ENCODE assay signal across 26 mouse cellular contexts in genomic region chr6:99394801-99395200, GRCm38 (mm10).
DNase-seq lines count a peak whose midpoint lies in the region; ATAC-seq and TF ChIP-seq lines count a peak whose summit lies in the region.
"Had no signal": no experiment of that assay in that cellular context is flagged by ENCODE, and none has a peak within 500 bp of the region (broad histone marks: within the 10 kb centered on the region; RNA-seq: fewer than 3 reads in every experiment).

No protein-coding gene starts in this region.

- no peak for ATAC-seq in neural tube, embryonic 13.5 days (ENCODE audit: low read depth)
- ATAC-seq in activated CD4-positive, CD25-positive, alpha-beta regulatory T cell, adult 4 months: peak; percentile 60
- ATAC-seq in midbrain, embryonic 14.5 days (ENCODE audit: low FRiP score, low TSS enrichment): no peak
- ATAC-seq in forebrain, postnatal 0 days: no peak
- ATAC-seq in forebrain, embryonic 16.5 days: no peak
- ATAC-seq: forebrain, embryonic 15.5 days; intestine, embryonic 16.5 days; midbrain, embryonic 16.5 days had no signal

- DNase-seq in neural tube, embryonic 10.5 days (ENCODE audit: extremely low spot score, low spot score): no peak
- peak; percentile 60 for DNase-seq in thymus, adult 2 months
- DNase-seq in thymus, postnatal 4 days: peak; percentile 55
- no peak for DNase-seq in midbrain, embryonic 14.5 days
- DNase-seq in forebrain, postnatal 0 days: no peak
- DNase-seq: cerebellum, adult 11 months; cerebellum, postnatal 10 days; heart, postnatal 4 days; kidney, postnatal 25 days; layer of hippocampus, adult 9-11 months; left cerebral cortex, postnatal 4 days; lung, embryonic 14.5 days; right cerebral cortex, postnatal 14 days had no signal

- H3K9ac ChIP-seq in neural tube, embryonic 13.5 days: 0 out of 2 replicates have a peak overlapping the region, but pooled peaks have one; percentile 8
- no peak overlapping the region for H3K9ac ChIP-seq in midbrain, embryonic 14.5 days (replicated peaks; ENCODE audit: low read length)
- H3K9ac ChIP-seq in forebrain, postnatal 0 days: no peak overlapping the region
- H3K9ac ChIP-seq in forebrain, embryonic 16.5 days (replicated peaks; ENCODE audit: low read depth, low read length): no peak overlapping the region
- H3K9ac ChIP-seq: forebrain, embryonic 15.5 days; heart, embryonic 15.5 days; hindbrain, embryonic 15.5 days; limb, embryonic 15.5 days; liver, embryonic 14.5 days; lung, embryonic 14.5 days had no signal

- no peaks in the 10 kb centered on the region for H3K9me3 ChIP-seq in neural tube, embryonic 13.5 days
- no peaks in the 10 kb centered on the region for H3K9me3 ChIP-seq in midbrain, embryonic 14.5 days (ENCODE audit: control insufficient read depth, low read length)
- H3K9me3 ChIP-seq in forebrain, postnatal 0 days (ENCODE audit: low read length): no peaks in the 10 kb centered on the region
- no peaks in the 10 kb centered on the region for H3K9me3 ChIP-seq in forebrain, embryonic 16.5 days (ENCODE audit: control insufficient read depth, low read length)
- H3K9me3 ChIP-seq: embryonic facial prominence, embryonic 10.5 days; forebrain, embryonic 15.5 days; heart, embryonic 15.5 days; hindbrain, embryonic 15.5 days; limb, embryonic 15.5 days had no signal

- no peak for TF ChIP-seq POLR2A in thymus, adult 2 months (IDR thresholded peaks at IDR 0.05; ENCODE audit: control insufficient read depth, extremely low read depth, insufficient read depth, low read length, poor library complexity)

- H3K4me3 ChIP-seq in neural tube, embryonic 13.5 days: no peak overlapping the region
- no peak overlapping the region for H3K4me3 ChIP-seq in thymus, adult 2 months (ENCODE audit: control insufficient read depth, insufficient read depth, low read length)
- no peak overlapping the region for H3K4me3 ChIP-seq in midbrain, embryonic 14.5 days (replicated peaks; ENCODE audit: low read depth, low read length)
- H3K4me3 ChIP-seq in forebrain, postnatal 0 days (ENCODE audit: low read depth, low read length): no peak overlapping the region
- H3K4me3 ChIP-seq in forebrain, embryonic 16.5 days (replicated peaks; ENCODE audit: low read length): no peak overlapping the region
- H3K4me3 ChIP-seq: embryonic facial prominence, embryonic 10.5 days; forebrain, embryonic 15.5 days; heart, embryonic 15.5 days; hindbrain, embryonic 15.5 days; limb, embryonic 15.5 days; myocyte had no signal

- H3K4me2 ChIP-seq in neural tube, embryonic 13.5 days: no peak overlapping the region
- no peak overlapping the region for H3K4me2 ChIP-seq in midbrain, embryonic 14.5 days (ENCODE audit: low read length)
- H3K4me2 ChIP-seq in forebrain, postnatal 0 days (ENCODE audit: low read depth): no peak overlapping the region
- no peak overlapping the region for H3K4me2 ChIP-seq in forebrain, embryonic 16.5 days (ENCODE audit: low read length)
- H3K4me2 ChIP-seq: forebrain, embryonic 15.5 days; heart, embryonic 15.5 days; hindbrain, embryonic 15.5 days; limb, embryonic 15.5 days; lung, embryonic 14.5 days had no signal

- H3K27me3 ChIP-seq in neural tube, embryonic 13.5 days: no peaks in the 10 kb centered on the region
- no peaks in the 10 kb centered on the region for H3K27me3 ChIP-seq in thymus, adult 2 months (ENCODE audit: control insufficient read depth, insufficient read depth, low read length)
- no peaks in the 10 kb centered on the region for H3K27me3 ChIP-seq in midbrain, embryonic 14.5 days (ENCODE audit: control insufficient read depth, insufficient read depth, low read length)
- no peaks in the 10 kb centered on the region for H3K27me3 ChIP-seq in forebrain, postnatal 0 days (ENCODE audit: insufficient read depth, low read length)
- H3K27me3 ChIP-seq in forebrain, embryonic 16.5 days (replicated peaks; ENCODE audit: control insufficient read depth, insufficient read depth, low read length): no peaks in the 10 kb centered on the region
- H3K27me3 ChIP-seq: forebrain, embryonic 15.5 days; heart, embryonic 15.5 days; hindbrain, embryonic 15.5 days; limb, embryonic 15.5 days had no signal

- H3K4me1 ChIP-seq in neural tube, embryonic 13.5 days (replicated peaks): peaks cover 17% of the 10 kb centered on the region
- H3K4me1 ChIP-seq in thymus, adult 2 months (replicated peaks; ENCODE audit: control insufficient read depth, insufficient read depth, low read length): peaks cover 54% of the 10 kb centered on the region
- H3K4me1 ChIP-seq in midbrain, embryonic 14.5 days (ENCODE audit: control insufficient read depth, insufficient read depth, low read length): 0 out of 2 replicates have a peak, but pooled peaks cover 4% of the 10 kb centered on the region
- 0 out of 2 replicates have a peak, but pooled peaks cover 3% of the 10 kb centered on the region for H3K4me1 ChIP-seq in forebrain, postnatal 0 days (ENCODE audit: insufficient read depth)
- no peaks in the 10 kb centered on the region for H3K4me1 ChIP-seq in forebrain, embryonic 16.5 days (replicated peaks; ENCODE audit: control insufficient read depth, insufficient read depth, low read length)

- no peak overlapping the region for H3K27ac ChIP-seq in neural tube, embryonic 13.5 days (replicated peaks)
- H3K27ac ChIP-seq in thymus, adult 2 months (ENCODE audit: control insufficient read depth, insufficient read depth, low read length): peak overlapping the region; percentile 87
- H3K27ac ChIP-seq in midbrain, embryonic 14.5 days (replicated peaks; ENCODE audit: low read depth, low read length): no peak overlapping the region
- H3K27ac ChIP-seq in forebrain, postnatal 0 days (ENCODE audit: low read depth, low read length): no peak overlapping the region
- no peak overlapping the region for H3K27ac ChIP-seq in forebrain, embryonic 16.5 days (ENCODE audit: low read length)
- H3K27ac ChIP-seq: embryonic facial prominence, embryonic 10.5 days; forebrain, embryonic 15.5 days; heart, embryonic 15.5 days; hindbrain, embryonic 15.5 days; limb, embryonic 15.5 days; liver, embryonic 14.5 days; macrophage had no signal

- no peak for TF ChIP-seq CTCF in thymus, adult 2 months (IDR thresholded peaks at IDR 0.05; ENCODE audit: borderline replicate concordance, control insufficient read depth, extremely low read depth, insufficient read depth, low read length, poor library complexity)
- TF ChIP-seq CTCF in forebrain, postnatal 0 days (IDR thresholded peaks at IDR 0.05; ENCODE audit: low read depth): no peak

- H3K36me3 ChIP-seq in neural tube, embryonic 13.5 days: no peaks in the 10 kb centered on the region
- H3K36me3 ChIP-seq in thymus, adult 2 months (ENCODE audit: control insufficient read depth, insufficient read depth, low read length): 0 out of 2 replicates have a peak, but pooled peaks cover 4% of the 10 kb centered on the region
- no peaks in the 10 kb centered on the region for H3K36me3 ChIP-seq in midbrain, embryonic 14.5 days (ENCODE audit: control insufficient read depth, insufficient read depth, low read length)
- H3K36me3 ChIP-seq in forebrain, postnatal 0 days (ENCODE audit: insufficient read depth): no peaks in the 10 kb centered on the region
- no peaks in the 10 kb centered on the region for H3K36me3 ChIP-seq in forebrain, embryonic 16.5 days (ENCODE audit: control insufficient read depth, insufficient read depth)
- H3K36me3 ChIP-seq: forebrain, embryonic 15.5 days; heart, embryonic 15.5 days; hindbrain, embryonic 15.5 days; limb, embryonic 15.5 days had no signal

- 66% methylated on average over 5 of the region's 5 CpGs for WGBS in neural tube, embryonic 13.5 days
- 1% methylated on average over 5 of the region's 5 CpGs for WGBS in thymus, adult 2 months
- WGBS in midbrain, embryonic 14.5 days: 67% methylated on average over 5 of the region's 5 CpGs
- WGBS in forebrain, postnatal 0 days: 69% methylated on average over 5 of the region's 5 CpGs
- WGBS in forebrain, embryonic 16.5 days: 66% methylated on average over 5 of the region's 5 CpGs

Comparison
In these comparisons a context has a peak if more than half of its experiments do, and no peak if none do; other contexts are left out.
1. DNase-seq: peak in thymus, adult 2 months (single experiment) and thymus, postnatal 4 days (single experiment); none in neural tube, embryonic 10.5 days (single experiment), midbrain, embryonic 14.5 days (single experiment) and forebrain, postnatal 0 days (single experiment).